Mouse (Mus musculus) ES-CJ7 (cell line): ENCODE results near the gene Tmpo.
A peak's percentile ranks its signal among the peaks of the same experiment; 100 is the strongest.

ENCODE experiments used
- DNase-seq: peaks from one replicate; pipeline ENCODE4 v3.0.0; 2011; ENCODE audit warnings: low read depth, low spot score

Tmpo gene

DNA sequence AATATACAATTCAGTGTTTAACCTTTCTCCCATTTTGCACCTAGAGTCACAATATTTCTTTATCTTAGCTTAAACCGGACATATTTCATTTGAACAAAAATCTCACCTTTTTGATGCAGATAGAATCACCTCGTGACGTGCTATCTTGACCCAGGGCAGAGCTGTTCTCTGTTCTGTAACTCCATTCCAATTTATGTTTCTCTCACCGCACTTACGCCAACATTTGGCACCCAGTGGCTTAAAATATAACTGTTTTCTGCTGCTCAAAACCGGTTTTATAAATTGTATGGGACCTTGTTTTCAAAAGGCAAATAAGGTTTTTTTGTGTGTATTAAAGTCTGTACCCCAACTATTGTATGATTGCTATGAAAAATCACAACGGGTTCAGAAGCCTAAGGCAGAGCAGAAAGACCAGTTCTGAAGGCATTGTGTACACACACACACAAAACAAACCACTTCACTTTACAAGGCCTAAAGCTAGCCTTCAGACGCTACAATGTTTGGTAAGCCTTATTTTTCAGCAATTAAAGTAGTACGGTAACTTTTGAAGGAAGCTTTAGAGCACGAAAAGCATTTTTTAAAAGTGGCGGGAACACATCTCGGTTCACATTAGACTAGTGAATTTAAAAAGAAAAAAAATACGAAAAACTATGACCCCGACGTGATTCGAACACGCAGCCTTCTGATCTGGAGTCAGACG lies at the start of gene Tmpo:
Gene Tmpo (minus strand): TSS at position 555 of the 700 bp plus-strand sequence.
- DNase-seq: no peak

DNA sequence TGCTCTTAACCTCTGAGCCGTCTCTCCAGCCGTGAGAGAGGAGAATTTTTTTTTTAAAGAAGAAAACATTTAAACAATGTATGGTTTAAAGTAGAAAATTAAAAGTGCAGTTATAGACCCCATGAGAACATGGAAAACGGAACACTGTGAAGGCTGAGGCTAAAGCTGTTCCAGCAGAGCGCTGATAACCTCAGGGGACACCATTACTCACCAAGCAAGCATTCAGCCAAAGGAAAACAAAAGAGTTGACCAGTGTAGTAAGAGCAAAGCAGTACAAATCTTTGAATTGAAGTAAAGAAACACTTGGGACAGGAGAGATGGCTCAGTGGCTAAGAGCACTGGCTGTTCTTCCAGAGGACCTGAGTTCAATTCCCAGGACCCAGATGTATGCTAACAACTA lies 49.3 kb upstream of the Tmpo start:
- DNase-seq: no peak

DNA sequence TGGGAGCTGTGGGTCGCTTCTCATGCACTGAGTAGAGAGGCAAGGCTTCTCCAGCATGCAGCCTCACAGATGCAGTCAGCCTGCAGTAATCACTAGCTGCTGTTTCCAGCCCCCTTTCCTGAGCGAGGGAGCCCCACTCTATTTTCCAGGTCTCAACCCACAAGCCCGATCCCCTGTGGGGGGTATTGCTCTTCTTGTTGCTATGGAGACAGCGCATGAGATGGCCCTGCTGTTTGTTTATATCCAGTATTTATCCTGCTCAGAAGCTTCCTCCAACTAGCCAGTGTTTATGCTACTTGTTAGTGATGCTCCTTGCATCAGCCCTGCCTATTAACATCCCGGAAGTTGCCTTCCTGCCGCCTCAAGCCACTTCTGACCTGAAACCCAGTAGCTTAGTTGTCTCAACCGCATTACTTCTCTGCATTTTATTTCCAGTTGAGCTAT lies 48.4 kb upstream of the Tmpo start:
- DNase-seq: no peak

DNA sequence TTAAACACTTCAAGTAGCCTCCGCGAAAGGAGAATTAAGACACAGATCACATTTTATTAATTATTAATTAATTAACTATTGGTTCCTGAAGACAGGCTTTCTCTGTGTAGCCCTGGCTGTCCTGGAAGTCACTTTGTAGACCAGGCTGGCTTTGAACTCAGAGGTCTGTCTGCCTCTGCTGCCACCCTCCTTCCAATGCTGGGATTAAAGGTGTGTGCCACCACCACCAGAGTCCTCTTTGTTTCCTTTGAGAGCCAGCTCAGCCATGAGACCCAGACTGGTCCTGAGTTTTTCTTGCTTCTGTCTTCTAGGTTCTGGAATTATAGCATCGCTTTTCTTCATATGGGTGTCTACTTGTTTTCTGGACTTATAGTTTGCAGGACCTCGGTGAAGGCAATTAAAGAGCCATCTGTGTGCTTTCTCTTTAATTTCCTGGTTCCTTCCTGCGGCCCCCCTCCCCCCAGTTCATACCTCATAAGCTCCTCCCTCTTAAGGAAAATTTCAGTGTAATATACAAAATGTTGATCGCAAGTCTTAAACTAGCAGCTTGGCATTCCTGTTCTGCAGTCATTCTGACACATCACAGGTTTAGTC lies 47.9 kb upstream of the Tmpo start:
- no peak for DNase-seq

DNA sequence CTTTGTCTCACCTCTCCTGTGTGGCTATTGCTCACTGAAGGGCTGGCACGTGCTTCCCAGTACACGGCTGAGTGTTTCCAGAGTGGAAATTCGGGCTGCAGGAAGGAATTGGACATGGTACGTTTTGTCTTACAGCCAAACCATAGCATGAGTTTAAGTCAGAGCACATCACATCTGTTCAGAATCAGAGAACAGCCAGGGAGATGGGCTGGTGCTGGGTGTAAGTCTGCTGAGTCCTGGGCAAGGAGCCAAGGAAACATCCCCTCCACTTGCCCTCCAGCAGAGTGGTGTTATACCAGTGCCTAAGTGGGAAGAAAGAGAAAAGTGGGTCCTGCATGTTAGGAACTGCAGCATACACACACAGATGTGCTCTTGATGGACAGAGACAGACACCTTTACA lies 45.9 kb upstream of the Tmpo start:
- no peak for DNase-seq

DNA sequence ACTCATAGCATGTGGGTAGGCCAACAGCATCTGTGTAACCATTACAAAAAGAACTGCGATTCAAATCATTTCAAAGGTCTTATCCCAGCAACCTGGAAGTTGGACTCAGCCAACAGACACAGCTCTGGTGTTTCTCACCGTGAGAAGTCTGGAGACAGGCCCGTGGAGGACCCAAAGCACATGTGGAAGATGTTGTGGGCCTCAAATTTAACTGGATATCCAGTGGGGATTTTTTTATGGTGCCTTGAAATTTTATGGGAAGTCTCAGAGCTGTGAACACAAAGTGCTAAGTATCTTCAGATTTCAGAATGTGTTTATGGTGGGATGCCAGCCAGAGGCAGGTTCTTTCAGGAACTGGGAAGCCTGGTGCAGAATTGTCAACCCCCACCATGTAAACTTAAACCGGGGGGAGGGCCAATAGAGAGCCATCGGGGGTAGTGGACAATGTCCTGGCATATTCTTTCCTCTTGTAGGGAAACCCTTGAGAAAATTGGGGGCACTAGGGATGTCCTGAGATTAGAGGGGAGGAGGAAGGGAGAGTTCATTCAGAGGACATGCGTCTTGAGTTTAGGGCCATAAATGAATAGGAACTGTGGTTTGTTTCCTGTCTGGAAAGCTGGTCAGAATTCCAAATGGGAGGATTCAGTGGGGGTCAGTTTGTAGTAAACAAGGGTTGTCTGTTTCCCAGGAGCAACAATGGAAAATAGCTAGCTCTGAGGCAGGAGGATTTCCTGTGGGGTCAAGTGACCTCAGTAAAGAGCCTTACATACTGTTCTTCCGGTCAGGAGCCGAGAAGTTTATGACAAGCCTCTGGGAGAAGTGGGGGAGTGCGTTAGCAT lies 41.5 kb upstream of the Tmpo start:
- no peak for DNase-seq

DNA sequence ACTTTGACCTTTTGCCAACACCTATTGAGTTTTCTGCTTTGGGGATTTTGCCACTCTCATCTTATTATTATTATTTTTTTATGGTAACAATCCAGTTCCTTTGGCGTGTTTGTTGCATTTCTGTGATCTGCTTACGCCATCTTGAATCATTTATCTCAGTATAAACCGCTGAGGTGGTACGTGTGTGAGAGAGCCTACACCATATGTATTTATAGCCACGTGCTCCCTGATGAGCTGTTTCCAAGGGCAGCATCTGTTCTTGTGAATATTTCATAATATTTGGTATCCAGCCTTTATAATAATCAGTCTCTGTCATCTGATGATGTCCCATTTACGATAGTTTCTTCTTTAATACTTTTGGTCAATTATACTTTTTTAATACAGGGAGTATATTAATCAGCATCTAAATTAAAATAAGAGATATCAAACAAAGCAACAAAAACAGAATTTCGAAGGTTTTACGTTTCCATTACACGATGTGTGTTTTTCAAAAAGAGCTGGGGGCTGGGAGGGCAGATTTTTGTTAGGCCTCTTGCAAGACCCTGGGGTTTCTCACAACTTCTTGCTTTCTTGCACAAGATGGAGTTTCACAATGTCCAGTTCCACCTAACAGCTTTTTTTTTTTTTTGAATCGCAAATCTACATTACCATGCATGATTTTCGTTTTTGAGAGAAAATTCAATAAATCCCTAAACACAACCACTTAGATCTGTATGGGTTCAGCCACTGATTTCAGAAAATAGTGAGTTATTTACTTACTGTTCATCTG lies 28.0 kb upstream of the Tmpo start:
- no peak for DNase-seq

DNA sequence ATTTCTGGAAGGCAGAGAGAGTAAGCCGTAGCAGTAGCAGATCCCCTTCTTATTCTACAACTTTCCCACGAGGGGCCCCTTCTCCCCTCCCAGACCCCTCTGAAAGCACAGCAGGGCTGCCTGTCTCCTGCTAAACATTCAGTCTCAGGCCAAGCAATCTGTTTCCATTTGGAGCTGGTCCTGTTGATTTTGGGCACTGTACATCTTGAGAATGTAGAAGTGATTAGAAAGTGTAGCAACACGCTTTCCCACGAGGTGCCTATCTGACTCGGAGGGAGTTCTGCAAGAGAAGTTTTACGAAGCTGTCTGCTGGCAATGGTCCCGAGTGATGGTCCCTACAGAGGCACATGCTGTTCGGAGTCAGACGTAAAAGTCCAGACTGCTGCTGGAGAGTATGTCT lies 27.3 kb upstream of the Tmpo start:
- no peak for DNase-seq

DNA sequence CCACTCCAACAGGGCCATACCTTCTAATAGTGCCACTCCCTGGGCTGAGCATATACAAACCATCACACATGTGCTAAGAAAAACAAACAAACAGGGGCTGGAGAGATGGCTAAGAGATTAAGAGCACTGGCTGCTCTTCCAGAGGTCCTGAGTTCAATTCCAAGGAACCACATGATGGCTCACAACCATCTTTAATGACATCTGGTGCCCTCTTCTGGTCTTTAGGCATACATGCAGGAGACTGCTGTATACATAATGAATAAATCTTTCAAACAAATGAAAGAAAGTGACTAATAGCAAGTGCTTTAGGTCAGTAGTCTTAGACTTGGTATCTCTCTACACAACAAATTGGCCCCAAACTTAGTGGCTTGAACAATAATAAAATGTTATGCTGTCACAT lies 26.2 kb upstream of the Tmpo start:
- DNase-seq: no peak

DNA sequence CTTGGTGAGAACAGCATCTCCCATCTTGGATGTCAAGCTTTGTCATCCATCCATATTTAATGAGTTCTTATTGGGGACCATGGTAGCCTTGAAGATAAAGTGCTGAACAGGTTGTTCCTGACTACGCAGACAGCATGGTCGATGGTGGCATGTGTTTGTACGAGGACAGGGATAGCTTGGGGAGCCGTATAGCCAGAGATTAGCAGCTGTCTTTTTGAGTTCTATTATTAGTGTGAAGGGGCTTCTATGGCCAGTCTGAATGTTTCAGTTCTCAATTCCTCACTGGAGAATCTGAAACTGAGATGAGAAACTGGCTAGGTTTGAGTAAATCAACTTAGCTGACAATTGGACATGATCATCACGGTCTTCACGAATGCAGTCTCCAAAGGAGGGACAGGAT lies 24.5 kb upstream of the Tmpo start:
- no peak for DNase-seq

DNA sequence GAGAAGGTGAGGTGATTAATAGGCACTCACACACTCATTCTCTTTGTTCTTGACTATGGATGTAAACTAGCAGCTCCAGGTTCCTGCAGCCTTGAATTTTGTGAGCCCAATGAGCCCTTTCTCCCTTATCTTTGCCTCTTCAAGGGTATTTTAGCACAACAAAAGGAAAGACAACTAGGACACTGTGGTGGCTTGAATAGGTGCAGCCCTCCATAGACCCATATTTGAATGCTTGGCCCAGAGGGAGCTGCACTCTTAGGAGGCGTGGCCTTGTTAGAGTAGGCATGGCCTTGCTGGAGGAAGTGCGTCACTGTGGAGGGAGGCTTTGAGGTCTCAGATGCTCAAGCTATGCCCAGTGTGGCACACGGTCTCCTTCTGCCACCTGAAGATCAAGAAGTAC lies 19.5 kb upstream of the Tmpo start:
- DNase-seq: peak; percentile 83

DNA sequence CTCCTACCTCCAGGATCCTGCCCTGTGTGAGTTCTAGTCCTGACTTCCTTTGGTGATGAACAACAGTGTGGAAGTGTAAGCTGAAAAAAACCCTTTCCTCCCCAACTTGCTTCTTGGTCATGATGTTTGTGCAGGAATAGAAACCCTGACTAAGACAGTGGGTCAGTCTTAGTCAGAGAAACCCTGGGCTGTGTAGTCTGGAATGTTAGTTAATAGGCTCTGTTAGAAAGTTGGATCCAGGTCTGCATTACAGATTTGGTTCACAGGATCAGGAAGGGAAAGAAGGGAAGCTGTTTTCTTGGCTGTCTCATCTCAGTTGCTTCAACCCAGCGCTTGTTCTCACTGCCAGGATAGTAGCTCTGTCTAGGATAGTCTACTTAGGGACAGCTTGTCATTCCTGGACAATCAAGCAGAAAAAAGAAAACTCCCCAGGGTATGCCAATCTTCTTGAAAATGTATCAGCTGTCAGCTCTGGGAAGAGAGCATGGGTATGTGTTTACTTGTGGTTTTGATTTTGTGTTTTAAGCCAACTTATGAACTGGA lies 18.2 kb upstream of the Tmpo start:
- DNase-seq: no peak

DNA sequence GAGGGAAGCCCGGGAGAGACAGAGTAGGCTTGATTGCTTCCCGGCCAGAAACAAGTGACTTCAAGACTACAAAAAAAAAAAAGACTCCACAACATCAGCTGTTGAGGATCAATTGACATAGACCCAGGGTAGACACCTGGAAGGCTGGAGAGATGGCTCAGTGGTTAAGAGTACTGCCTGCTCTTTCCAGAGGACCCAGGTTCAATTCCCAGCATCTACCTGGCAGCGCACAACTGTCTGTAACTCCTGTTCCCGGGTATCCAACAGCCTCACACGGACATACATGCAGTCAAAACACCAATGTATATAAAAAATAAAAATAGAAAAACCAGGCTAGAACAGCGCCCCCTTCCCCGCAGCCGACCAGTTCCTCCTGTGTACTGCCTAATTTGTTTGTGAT lies 16.6 kb upstream of the Tmpo start:
- DNase-seq: no peak

DNA sequence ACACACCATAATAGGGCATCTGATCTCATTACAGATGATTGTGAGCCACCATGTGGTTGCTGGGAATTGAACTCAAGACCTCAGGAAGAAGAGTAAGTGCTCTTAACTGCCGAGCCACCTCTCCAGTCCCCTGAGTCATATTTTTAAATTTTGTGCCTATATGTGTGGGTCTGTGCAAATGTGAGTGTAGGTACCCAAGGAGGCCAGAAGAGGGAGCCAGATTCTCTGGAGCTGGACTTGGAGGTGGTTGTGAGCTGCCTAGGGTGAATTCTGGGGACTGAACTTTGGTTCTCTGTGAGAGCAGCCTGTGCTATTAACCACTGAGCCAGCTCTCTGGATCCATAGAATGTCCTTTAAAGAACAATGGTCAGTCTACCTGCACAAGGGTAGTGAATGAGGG lies 15.7 kb upstream of the Tmpo start:
- peak; percentile 37 for DNase-seq

DNA sequence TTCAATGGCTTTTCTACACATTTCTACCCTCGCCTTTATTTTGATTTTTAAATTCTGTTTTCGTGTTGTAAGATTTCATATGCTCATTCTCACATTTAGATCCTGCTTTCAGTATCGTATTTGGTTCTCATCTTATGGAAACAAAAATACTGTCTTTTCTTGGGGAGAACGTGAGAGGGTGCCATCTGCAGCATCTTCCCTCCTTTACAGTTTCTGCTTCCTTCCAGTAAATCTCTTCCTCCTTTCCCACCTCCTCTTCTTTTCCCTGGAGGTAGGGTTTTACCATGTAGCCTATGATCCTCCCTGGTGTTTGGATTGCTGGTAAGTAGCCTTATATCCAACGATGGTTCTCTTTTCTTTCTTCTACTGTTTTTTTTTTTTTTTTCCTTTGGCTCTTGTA lies 14.6 kb upstream of the Tmpo start:
- no peak for DNase-seq

DNA sequence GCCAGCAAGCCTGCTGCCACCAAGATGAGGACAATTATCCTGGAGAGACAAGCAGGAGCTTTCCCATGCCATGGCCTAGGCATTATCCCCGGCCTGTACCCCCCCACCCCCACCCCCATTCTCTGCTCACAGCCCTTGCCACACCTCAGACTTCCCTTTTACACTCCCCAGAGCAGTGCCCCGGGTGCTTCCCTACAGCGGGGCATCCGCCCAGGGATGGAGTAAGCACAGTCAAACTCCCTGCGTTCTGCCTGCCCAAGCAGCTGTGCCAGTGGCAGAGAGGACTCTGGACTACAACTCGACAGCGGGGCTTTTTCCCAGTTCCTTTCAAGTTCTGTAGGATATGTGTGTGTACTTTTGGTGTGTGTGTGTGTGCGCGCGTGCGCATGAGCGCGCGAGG lies 14.0 kb upstream of the Tmpo start:
- DNase-seq: peak; percentile 36

DNA sequence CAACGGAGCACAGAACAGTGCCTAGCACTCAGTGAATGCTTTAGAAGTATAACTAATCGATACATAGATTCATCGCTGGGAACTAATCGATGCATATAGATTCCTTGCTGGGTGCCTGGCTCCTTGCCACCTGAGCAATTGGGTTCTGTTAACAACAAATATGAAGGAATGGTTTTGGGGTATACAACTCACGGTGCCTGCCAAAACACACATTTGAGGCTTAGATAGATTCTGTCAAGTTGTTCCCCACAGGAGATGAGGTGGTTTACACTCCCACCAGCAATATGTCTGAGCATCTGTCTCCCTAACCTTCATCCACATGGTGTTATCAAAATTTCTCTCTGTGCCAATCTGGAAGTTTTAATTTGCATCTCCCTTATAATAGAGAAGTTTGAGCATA lies 10.7 kb upstream of the Tmpo start:
- no peak for DNase-seq

DNA sequence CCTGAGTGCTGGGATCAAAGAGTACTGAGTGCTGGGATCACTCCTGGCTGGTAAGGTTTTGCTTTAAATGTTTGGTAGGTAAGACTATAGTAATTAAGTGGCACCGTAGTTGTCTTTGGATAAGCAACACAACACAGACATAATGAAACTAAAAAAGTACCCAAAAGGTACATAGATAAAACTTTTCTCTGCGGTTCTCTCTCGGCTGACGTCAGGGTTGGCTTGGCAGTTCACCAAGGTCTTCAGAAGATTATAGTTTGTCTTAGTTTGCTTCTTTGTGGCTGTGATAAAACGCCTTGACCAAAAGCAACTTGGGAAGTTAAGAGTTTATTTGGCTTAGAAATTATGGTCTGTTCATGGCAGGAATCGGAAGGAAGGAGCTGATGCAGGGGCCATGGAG lies 8.4 kb upstream of the Tmpo start:
- no peak for DNase-seq

DNA sequence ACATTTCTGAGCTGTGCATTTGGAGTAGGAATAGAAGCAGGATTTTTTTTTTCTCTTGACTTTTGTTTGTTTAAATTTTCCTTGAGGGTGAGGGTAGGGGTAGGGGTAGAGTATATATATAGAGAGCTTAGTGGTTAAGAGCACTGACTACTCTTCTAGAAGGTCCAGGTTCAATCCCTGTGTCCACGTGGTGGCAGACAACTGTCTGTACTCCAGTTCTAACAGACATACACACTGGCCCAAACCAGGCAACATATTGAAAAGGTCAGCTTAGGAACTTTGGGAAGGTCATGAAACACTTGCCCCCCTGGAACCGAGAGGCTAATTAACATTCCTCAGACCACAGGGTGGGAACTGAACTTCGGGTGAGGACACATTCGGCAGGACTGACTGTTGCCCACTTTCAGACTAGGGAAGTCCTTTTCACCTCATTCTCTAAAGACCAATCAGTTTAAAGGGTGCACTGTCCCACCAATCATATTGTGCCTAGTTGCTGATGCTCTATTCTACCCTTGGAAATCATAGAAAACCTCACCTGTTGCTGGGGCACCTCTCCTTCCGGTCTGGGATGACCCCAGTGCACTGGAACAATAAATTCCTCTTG lies 7.7 kb upstream of the Tmpo start:
- peak; percentile 36 for DNase-seq

DNA sequence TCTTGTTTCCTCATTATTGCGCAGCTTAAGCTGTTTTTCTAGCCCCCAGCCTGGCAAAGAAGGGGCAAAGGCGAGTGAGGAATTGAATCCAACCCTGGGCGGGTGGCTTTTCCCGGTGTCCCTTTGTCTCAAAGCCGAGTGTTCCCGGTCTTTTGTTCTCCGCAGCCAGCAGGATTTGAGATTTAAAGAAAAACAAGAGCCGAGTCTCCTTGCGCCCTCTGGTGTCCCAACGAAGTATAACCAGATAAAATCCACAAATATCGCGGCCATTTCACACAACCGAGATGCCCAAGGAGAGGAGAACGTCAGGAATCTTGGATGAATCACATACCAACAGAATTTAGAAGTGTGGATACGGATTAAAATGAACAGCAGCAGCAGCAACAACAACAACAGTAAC lies 6.8 kb upstream of the Tmpo start:
- peak; percentile 93 for DNase-seq

DNA sequence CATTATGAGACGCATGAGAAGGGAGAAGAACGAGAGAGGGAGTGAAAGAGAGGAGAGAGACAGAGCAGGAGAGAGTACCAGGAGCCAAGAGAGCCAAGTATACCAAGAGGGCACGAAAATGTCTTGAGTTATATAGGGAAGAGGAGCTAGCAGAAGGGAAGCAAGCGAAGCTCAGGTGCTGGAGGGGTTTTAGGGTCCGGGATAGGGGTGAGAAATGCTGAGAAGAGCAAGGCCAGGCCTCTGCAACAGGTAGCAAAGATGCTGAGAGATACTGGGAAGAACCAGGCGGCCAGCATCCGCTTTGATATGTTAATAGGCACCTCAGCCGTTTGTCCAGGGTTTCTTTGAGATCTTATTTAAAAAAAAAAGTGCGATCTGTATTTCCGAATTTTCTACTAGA lies 6.2 kb upstream of the Tmpo start:
- DNase-seq: peak; percentile 50
